Mouse (Mus musculus) bone marrow, adult 2 months (tissue): ENCODE measurements around the gene Srm.

Experiments used
- CTCF ChIP-seq: fragments of 200-500 bp; IDR thresholded peaks from 2 replicates; pipeline ENCODE4 v1.5.1; 2011; ENCODE audit warnings: low read length, control low read depth; ENCODE audit not compliant: control insufficient read depth, insufficient read depth
- POLR2A ChIP-seq: fragments of 200-500 bp; IDR thresholded peaks from 2 replicates; pipeline ENCODE4 v1.6.1; 2011; ENCODE audit warnings: low read depth, mild to moderate bottlenecking, control low read depth, low read length, borderline replicate concordance; ENCODE audit not compliant: control insufficient read depth

GRCm38 (mm10) chr4:148562676-148563075 lies 28.6 kb upstream of the Srm start:
- TF ChIP-seq CTCF = no peak
- TF ChIP-seq POLR2A = no peak
